Mouse (Mus musculus) E14TG2a.4 (cell line): ENCODE measurements around the gene Rpap2.

ENCODE experiments used
- H3K27me3 ChIP-seq: 2 replicates; pipeline ENCODE4 v1.6.1; 2014; ENCODE audit warnings: low read length, control low read depth; ENCODE audit not compliant: insufficient read depth
- H3K36me3 ChIP-seq: 2 replicates; pipeline ENCODE4 v1.6.1; 2014; ENCODE audit warnings: low read length, control low read depth; ENCODE audit not compliant: insufficient read depth
- H3K4me1 ChIP-seq: replicated peaks from 2 replicates; pipeline ENCODE4 v1.6.1; 2014; ENCODE audit warnings: low read depth, low read length, control low read depth
- H3K4me3 ChIP-seq: replicated peaks from 2 replicates; pipeline ENCODE4 v1.5.1; 2014; ENCODE audit warnings: mild to moderate bottlenecking, low read length
- H3K9me3 ChIP-seq: 2 replicates; pipeline ENCODE4 v1.6.1; 2014; ENCODE audit warnings: low read length, control low read depth
- CTCF ChIP-seq: conservative IDR thresholded peaks from 2 replicates; pipeline ENCODE4 v1.5.1; 2014; ENCODE audit warnings: low read length
- NANOG ChIP-seq: IDR thresholded peaks from 2 replicates; pipeline ENCODE4 v1.6.1; 2014; ENCODE audit warnings: borderline replicate concordance, low read length, mixed read lengths
- POU5F1 ChIP-seq: IDR thresholded peaks from 2 replicates; pipeline ENCODE4 v1.6.1; 2014; ENCODE audit warnings: low read length, borderline replicate concordance

Gene Rpap2

GRCm38 (mm10) chr5:107621327-107621726 lies 24.2 kb downstream of the Rpap2 start:
- no peaks in the 10 kb centered on the region for H3K4me1 ChIP-seq
- peaks cover 53% of the 10 kb centered on the region for H3K36me3 ChIP-seq
- no peak overlapping the region for H3K4me3 ChIP-seq
- H3K9me3 ChIP-seq = no peaks in the 10 kb centered on the region
- no peaks in the 10 kb centered on the region for H3K27me3 ChIP-seq
- TF ChIP-seq POU5F1 = no peak
- TF ChIP-seq CTCF = no peak
- TF ChIP-seq NANOG = no peak

DNA sequence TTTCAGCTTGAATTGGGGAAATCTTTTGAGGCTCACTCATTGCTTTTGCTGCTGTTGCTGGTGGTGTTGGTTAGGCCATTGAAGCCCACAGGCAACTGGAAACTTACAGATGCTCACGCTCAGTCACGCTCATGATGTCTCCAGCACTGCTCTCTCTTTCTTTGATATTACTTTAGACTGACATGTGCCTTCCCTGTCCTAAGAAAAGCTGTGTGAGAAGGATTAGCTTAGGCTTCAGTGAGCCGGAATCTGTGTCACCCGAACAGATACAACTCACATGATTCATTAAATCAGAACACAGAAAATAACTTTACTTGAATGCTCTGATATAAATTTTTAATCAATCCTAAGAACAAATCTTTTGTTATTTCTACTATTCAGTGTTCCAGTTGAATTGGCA lies 36.5 kb downstream of the Rpap2 start:
- no peaks in the 10 kb centered on the region for H3K4me1 ChIP-seq
- H3K9me3 ChIP-seq = no peaks in the 10 kb centered on the region
- no peak for TF ChIP-seq POU5F1
- TF ChIP-seq NANOG = no peak
- no peak for TF ChIP-seq CTCF
- H3K4me3 ChIP-seq = no peak overlapping the region
- H3K36me3 ChIP-seq = peaks cover 14% of the 10 kb centered on the region
- H3K27me3 ChIP-seq = no peaks in the 10 kb centered on the region

DNA sequence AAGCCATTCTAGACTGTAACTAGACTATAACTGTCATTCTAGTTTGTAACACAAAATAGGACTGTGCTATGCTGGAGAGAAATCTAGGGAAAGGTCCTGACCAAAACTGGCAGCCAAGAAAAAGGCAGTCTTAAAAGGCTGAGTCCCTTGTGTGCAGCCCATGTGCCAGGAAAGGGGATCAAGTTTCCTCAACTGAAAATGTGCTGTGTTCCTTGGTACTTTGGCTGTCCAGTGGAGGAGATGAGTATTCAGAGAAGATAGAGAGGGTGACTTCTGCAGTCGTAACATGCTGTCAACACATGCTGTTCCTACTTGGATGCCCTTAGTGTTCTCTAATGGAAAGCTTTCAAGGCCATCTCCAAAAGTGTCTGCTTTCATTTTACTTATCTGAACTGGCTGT lies 39.9 kb downstream of the Rpap2 start:
- Histone ChIP-seq H3K4me3 (no peak overlapping the region), H3K4me1 (no peaks in the 10 kb centered on the region), H3K27me3 (no peaks in the 10 kb centered on the region), H3K9me3 (no peaks in the 10 kb centered on the region), H3K36me3 (peaks cover 1% of the 10 kb centered on the region; the same call in 1 of the 2 replicates)
- TF ChIP-seq CTCF (no peak), POU5F1 (no peak), NANOG (no peak)

DNA sequence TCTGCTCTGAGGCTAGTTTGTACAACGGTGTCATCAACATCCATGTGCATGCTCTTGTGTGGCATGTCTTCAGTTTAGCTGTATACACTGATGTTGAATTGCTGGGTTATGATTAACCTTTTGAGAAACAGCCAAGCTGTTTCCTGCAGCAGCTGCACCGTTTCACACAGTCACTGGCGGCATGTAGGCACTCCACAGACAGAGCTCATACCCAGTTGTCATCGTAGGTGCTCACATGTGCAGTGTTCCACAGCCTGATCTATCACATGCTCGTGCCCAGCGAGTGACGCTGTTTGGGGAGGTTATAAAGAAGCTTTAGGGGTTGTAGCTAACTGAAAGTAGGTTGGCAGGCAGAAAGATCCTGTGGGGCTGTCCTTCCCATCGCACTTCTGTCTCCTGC lies 41.2 kb downstream of the Rpap2 start:
- no peak for TF ChIP-seq POU5F1
- no peak for TF ChIP-seq CTCF
- TF ChIP-seq NANOG = no peak
- H3K9me3 ChIP-seq = no peaks in the 10 kb centered on the region
- H3K36me3 ChIP-seq = peaks cover 5% of the 10 kb centered on the region
- H3K4me1 ChIP-seq = no peaks in the 10 kb centered on the region
- no peak overlapping the region for H3K4me3 ChIP-seq
- H3K27me3 ChIP-seq = no peaks in the 10 kb centered on the region

DNA sequence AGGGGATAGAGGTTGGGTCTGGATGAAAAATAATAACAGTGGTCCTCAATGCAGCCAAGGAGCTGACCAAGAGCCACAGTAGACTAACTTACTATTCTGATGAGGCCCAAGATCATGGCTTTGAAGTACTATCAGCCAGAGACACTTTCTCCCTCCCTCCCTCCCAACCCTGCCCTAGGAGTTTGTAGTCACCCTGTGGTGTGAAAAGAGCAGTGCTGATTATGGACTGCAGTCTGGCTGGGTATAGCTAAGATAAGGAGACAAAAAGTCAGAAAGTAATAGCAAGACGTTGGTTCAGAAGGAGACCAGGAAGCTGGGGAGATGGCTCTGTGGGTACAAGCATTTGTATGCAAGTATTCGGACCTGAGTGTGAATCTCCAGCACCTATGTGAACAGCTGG lies 47.4 kb downstream of the Rpap2 start:
- Histone ChIP-seq H3K4me3 (no peak overlapping the region), H3K36me3 (peaks cover 23% of the 10 kb centered on the region), H3K9me3 (peaks cover 15% of the 10 kb centered on the region), H3K4me1 (no peaks in the 10 kb centered on the region), H3K27me3 (no peaks in the 10 kb centered on the region)
- TF ChIP-seq CTCF = no peak
- TF ChIP-seq POU5F1 = no peak
- no peak for TF ChIP-seq NANOG

GRCm38 (mm10) chr5:107645935-107646334 lies 48.8 kb downstream of the Rpap2 start:
- H3K4me1 ChIP-seq = no peaks in the 10 kb centered on the region
- peaks cover 25% of the 10 kb centered on the region for H3K36me3 ChIP-seq
- no peaks in the 10 kb centered on the region for H3K27me3 ChIP-seq
- TF ChIP-seq POU5F1 = no peak
- no peak for TF ChIP-seq NANOG
- no peak for TF ChIP-seq CTCF
- peaks cover 15% of the 10 kb centered on the region for H3K9me3 ChIP-seq
- H3K4me3 ChIP-seq = no peak overlapping the region

DNA sequence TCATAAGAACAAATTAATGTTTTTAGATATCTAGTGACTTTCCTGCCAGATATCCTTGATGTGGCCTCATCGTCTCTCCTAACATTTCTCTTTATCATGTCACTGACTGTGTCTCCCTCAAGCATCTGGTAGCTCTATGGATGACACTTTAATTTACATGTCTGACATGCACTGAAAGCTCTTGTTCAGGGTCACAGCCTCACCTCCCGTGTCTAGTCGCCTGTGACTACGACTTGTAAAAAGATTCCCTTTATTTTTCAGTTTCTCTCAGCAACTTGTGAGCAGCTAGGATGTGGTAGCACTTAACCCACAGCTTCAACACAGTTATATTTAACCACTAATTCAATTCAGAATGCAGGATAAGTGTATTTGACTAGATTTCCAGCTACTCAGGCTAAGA lies 50.4 kb downstream of the Rpap2 start:
- Histone ChIP-seq H3K9me3 (peaks cover 24% of the 10 kb centered on the region), H3K27me3 (no peaks in the 10 kb centered on the region), H3K4me3 (no peak overlapping the region), H3K4me1 (no peaks in the 10 kb centered on the region), H3K36me3 (peaks cover 29% of the 10 kb centered on the region)
- TF ChIP-seq POU5F1 = no peak
- no peak for TF ChIP-seq CTCF
- no peak for TF ChIP-seq NANOG

DNA sequence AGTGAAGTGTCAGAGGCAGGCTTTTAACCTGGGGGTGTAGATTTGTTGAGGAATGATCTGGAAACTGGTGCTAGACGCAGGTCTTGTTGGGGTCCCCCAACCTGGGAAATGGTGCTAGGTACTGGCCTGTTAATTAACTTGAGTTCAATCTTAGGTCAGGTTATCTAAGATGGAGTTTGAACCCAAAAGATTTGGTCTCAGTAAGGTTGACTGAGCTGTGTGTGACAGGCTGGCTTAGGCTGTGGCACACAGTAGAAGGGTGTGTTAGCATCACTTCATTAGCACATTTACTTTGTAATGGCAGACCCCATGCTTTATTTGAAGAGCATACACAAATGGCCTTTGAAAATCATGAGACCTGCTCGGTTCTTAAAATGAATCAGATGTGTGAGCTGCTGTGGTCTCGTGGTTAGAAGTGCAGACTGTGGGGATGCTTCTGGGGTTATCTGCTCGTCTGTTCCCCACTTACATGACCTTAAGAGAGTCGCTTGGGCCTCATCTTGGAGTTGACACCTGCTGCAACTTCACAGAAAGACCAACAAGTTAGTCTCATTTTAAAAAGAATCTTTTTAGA lies 51.5 kb downstream of the Rpap2 start:
- H3K36me3 ChIP-seq = peaks cover 37% of the 10 kb centered on the region
- H3K27me3 ChIP-seq = no peaks in the 10 kb centered on the region
- H3K9me3 ChIP-seq = peaks cover 35% of the 10 kb centered on the region
- no peak overlapping the region for H3K4me3 ChIP-seq
- TF ChIP-seq POU5F1 (no peak), NANOG (no peak), CTCF (no peak)
- H3K4me1 ChIP-seq = no peaks in the 10 kb centered on the region

GRCm38 (mm10) chr5:107649680-107650079 lies 52.5 kb downstream of the Rpap2 start:
- Histone ChIP-seq H3K9me3 (peaks cover 43% of the 10 kb centered on the region), H3K4me1 (no peaks in the 10 kb centered on the region), H3K4me3 (no peak overlapping the region), H3K36me3 (peaks cover 40% of the 10 kb centered on the region), H3K27me3 (no peaks in the 10 kb centered on the region)
- TF ChIP-seq NANOG (no peak), POU5F1 (no peak)
